Mouse (Mus musculus) CD4-positive, CD25-positive, alpha-beta regulatory T cell, adult 9 weeks (primary cell): ENCODE results near the gene Spata19. TPM values are rescaled to one million over a fixed set of nuclear protein-coding genes. Genes with fewer than 3 reads are reported as not detected.

Experiments used
- polyA plus RNA-seq: library from polyadenylated mRNA; unstranded; fragments of 100-300 nt; shearing (Covaris generic); gene quantifications from one replicate; pipeline ENCODE4 v1.2.1, GENCODE M21; 2017

Spata19 gene
- not detected for polyA plus RNA-seq

DNA sequence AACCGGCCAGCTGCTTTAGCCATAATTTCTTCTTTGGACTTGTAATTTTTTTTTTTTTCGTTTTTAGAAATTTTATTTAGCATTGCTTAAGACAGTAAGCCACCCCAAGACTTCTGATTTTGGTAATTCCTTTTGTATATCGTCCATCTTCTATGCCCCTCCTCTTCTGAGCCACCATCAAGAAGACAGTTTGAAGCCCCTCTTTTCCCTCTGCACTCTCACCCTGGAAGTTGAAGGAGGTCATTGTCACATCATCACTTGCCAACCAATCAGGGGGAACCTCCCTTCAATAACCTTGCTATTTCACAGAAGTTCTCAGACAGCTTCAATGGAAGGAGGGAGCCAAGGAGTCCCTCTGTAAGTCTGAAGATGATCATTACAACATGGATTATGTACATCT lies at the start of gene Spata19:
Spata19 (plus strand) TSS at position 301 of the 400 bp plus-strand sequence.

Other genes with a start within 250 kb of the Spata19 start
- not detected for gene Jam3, start 241.4 kb upstream of the Spata19 start, polyA plus RNA-seq
- 1.2 TPM for gene Igsf9b, start 97.6 kb upstream of the Spata19 start, polyA plus RNA-seq